Mouse (Mus musculus) liver, embryonic 14.5 days (tissue): Measurements from ENCODE around the gene Asgr2. TPM values are rescaled to one million over a fixed set of nuclear protein-coding genes. Genes with fewer than 3 reads are reported as not detected.
"Not testable (repeated sequence)": the region's sequence is repeated elsewhere in the genome, so short reads cannot be mapped to it uniquely, and the experiment has no call there.

ENCODE experiments used
- ATAC-seq: fragments of 200-750 bp; cut with Nextera tagmentation; 2 replicates; pipeline ENCODE4 v1.8.0; 2017; ENCODE audit warnings: moderate number of reproducible peaks, mild to moderate bottlenecking, moderate library complexity; ENCODE audit not compliant: insufficient read depth
- DNase-seq, 3 experiments: peaks; one replicate each; pipeline ENCODE4 v3.0.0-alpha.2; 2012 to 2013; ENCODE audit warnings: low read depth in 3 of 3, low spot score in 3 of 3
- H3K27ac ChIP-seq: fragments of 300-500 bp; sonication (generic); 2 replicates; pipeline ENCODE4 v1.5.1; 2014; ENCODE audit warnings: moderate library complexity, mild to moderate bottlenecking, control low read depth, inconsistent platforms
- H3K27me3 ChIP-seq: fragments of 300-500 bp; sonication (generic); 2 replicates; pipeline ENCODE4 v1.6.1; 2014; ENCODE audit warnings: mild to moderate bottlenecking, low read length, moderate library complexity; ENCODE audit not compliant: control insufficient read depth, insufficient read depth
- H3K36me3 ChIP-seq: fragments of 300-500 bp; sonication (generic); replicated peaks from 2 replicates; pipeline ENCODE4 v1.6.1; 2014; ENCODE audit warnings: low read depth; ENCODE audit not compliant: control insufficient read depth, insufficient read depth
- H3K4me1 ChIP-seq, 2 experiments: fragments of 200-500 bp in 1 of 2; fragments of 300-500 bp in 1 of 2; sonication (generic) in 1 of 2; replicated peaks; 2 replicates each; pipeline ENCODE4 v1.6.1; 2012 to 2014; ENCODE audit warnings: antibody characterized with exemption in 1 of 2, inconsistent platforms in 1 of 2, low read length in 1 of 2; ENCODE audit not compliant: control insufficient read depth in 2 of 2, insufficient read depth in 2 of 2
- H3K4me2 ChIP-seq: fragments of 300-500 bp; sonication (generic); 2 replicates; pipeline ENCODE4 v1.6.1; 2014; ENCODE audit warnings: low read depth, mild to moderate bottlenecking, control low read depth, moderate library complexity
- H3K4me3 ChIP-seq, 2 experiments: fragments of 200-500 bp in 1 of 2; fragments of 300-500 bp in 1 of 2; sonication (generic) in 1 of 2; 2 replicates each; pipeline ENCODE4 v1.5.1; 2012 to 2014; ENCODE audit warnings: low read depth in 2 of 2, low read length in 2 of 2, mild to moderate bottlenecking in 2 of 2, control low read depth in 1 of 2, inconsistent platforms in 1 of 2, moderate library complexity in 1 of 2; ENCODE audit not compliant: insufficient read depth in 1 of 2
- H3K9ac ChIP-seq: fragments of 300-500 bp; sonication (generic); replicated peaks from 2 replicates; pipeline ENCODE4 v1.6.1; 2014; ENCODE audit warnings: mild to moderate bottlenecking, control low read depth, moderate library complexity
- H3K9me3 ChIP-seq: fragments of 300-500 bp; sonication (generic); 2 replicates; pipeline ENCODE4 v1.6.1; 2016; ENCODE audit warnings: low read length, mixed read lengths; ENCODE audit not compliant: control insufficient read depth
- CTCF ChIP-seq: IDR thresholded peaks from 2 replicates; pipeline ENCODE4 v1.5.1; 2016; ENCODE audit warnings: antibody characterized with exemption, low read depth, control low read depth
- EP300 ChIP-seq: IDR thresholded peaks from 2 replicates; pipeline ENCODE4 v1.6.1; 2016; ENCODE audit warnings: antibody characterized with exemption, low read depth
- WGBS: fragments of 180-500 bp; shearing (Covaris S2); extraction: QIAGEN DNeasy Blood & Tissue Kit; methylation state at CpG from one replicate; pipeline ENCODE4 v1.1.7; 2014; ENCODE audit not compliant: insufficient replicate concordance; 5-methylcytosine and 5-hydroxymethylcytosine counted together
- polyA plus RNA-seq, 2 experiments: library from polyadenylated mRNA; depleted of rRNA in 1 of 2; stranded (reverse) in 1 of 2; unstranded in 1 of 2; fragments of >200 nt; fragmentation: Nextera tagmentation in 1 of 2; extraction: Ambion mirVana in 1 of 2; gene quantifications; 2 replicates each; pipeline versions ENCODE4 v1.2.1 to v1.2.3; 2012 to 2014

Asgr2 gene
- polyA plus RNA-seq, 2 experiments, result 9.0 to 11.5 TPM

- H3K27ac ChIP-seq, result no peak within 1 kb of the TSS
- H3K4me2 ChIP-seq, result no peak within 1 kb of the TSS
- no peak for DNase-seq
- no peaks in the 10 kb centered on the region for H3K9me3 ChIP-seq
- no peak for ATAC-seq
- no peak within 1 kb of the TSS for H3K9ac ChIP-seq
- H3K4me1 ChIP-seq, result 0 out of 4 replicates have a peak, but pooled peaks cover 0 to 2% of the 10 kb centered on the region in 2 experiments
- H3K4me3 ChIP-seq, result no peak within 1 kb of the TSS
- 16% methylated on average over 9 of the region's 9 CpGs for WGBS
- H3K27me3 ChIP-seq, result no peaks in the 10 kb centered on the region
- no peaks in the 10 kb centered on the region for H3K36me3 ChIP-seq
- no peak for TF ChIP-seq EP300
- no peak for TF ChIP-seq CTCF
Measured at GRCm38 (mm10) chr11:70129926-70130379, 37.5 kb downstream of the Asgr2 start, which contains the start of gene Mgl2. Gene Mgl2, plus strand, starts transcription at chr11:70130329.

GRCm38 (mm10) chr11:70135001-70135400 is 42.6 kb downstream of the Asgr2 start:
- whole genome bisulfite sequencing, result 44% methylated on average over 3 of the region's 3 CpGs
- not testable (repeated sequence) for H3K4me2 ChIP-seq, H3K4me3 ChIP-seq, H3K4me1 ChIP-seq, ATAC-seq, DNase-seq, H3K27me3 ChIP-seq, H3K36me3 ChIP-seq, H3K27ac ChIP-seq, H3K9ac ChIP-seq, H3K9me3 ChIP-seq

- not testable (repeated sequence) for H3K9me3 ChIP-seq, H3K4me3 ChIP-seq, ATAC-seq, H3K4me2 ChIP-seq, H3K4me1 ChIP-seq, H3K27me3 ChIP-seq, H3K36me3 ChIP-seq, H3K9ac ChIP-seq, DNase-seq, H3K27ac ChIP-seq
- WGBS, result 76% methylated on average over 8 of the region's 8 CpGs
Measured at GRCm38 (mm10) chr11:70135925-70136324, 43.5 kb downstream of the Asgr2 start.

GRCm38 (mm10) chr11:70139171-70139570 is 46.7 kb downstream of the Asgr2 start:
- no peak for DNase-seq
- Histone ChIP-seq H3K9ac (no peak overlapping the region), H3K9me3 (no peaks in the 10 kb centered on the region), H3K36me3 (no peaks in the 10 kb centered on the region), H3K27ac (no peak overlapping the region), H3K4me1 (0 out of 4 replicates have a peak, but pooled peaks cover 0 to 2% of the 10 kb centered on the region in 2 experiments), H3K4me2 (no peak overlapping the region), H3K4me3 (no peak overlapping the region), H3K27me3 (no peaks in the 10 kb centered on the region)
- 65% methylated on average over 10 of the region's 10 CpGs for WGBS
- TF ChIP-seq EP300, result no peak
- no peak for TF ChIP-seq CTCF
- ATAC-seq, result no peak

GRCm38 (mm10) chr11:70151072-70151471 is 58.6 kb downstream of the Asgr2 start:
- H3K36me3 ChIP-seq, result no peaks in the 10 kb centered on the region
- H3K9me3 ChIP-seq, result no peaks in the 10 kb centered on the region
- no peak overlapping the region for H3K4me3 ChIP-seq
- H3K27ac ChIP-seq, result no peak overlapping the region
- no peak for TF ChIP-seq EP300
- TF ChIP-seq CTCF, result peak; percentile 21; the same call in 1 of the 2 replicates
- DNase-seq (no peak), ATAC-seq (no peak)
- 46% methylated on average over 3 of the region's 3 CpGs for WGBS
- H3K4me1 ChIP-seq, result no peaks in the 10 kb centered on the region
- H3K27me3 ChIP-seq, result no peaks in the 10 kb centered on the region
- no peak overlapping the region for H3K4me2 ChIP-seq
- H3K9ac ChIP-seq, result no peak overlapping the region

Other genes starting within 250 kb of the Asgr2 start
- gene Plscr3, start 246.3 kb upstream of the Asgr2 start, polyA plus RNA-seq (2012; rRNA removed), result 18.0 and 20.0 TPM in 2 replicates
- gene Plscr3, start 246.3 kb upstream of the Asgr2 start, polyA plus RNA-seq (2014; fragmentation: Nextera tagmentation; extraction: Ambion mirVana), result 22.8 and 25.0 TPM in 2 replicates
- 1.2 TPM in 2 replicates for gene Tnk1, start 233.9 kb upstream of the Asgr2 start, polyA plus RNA-seq (2012; rRNA removed)
- gene Tnk1, start 233.9 kb upstream of the Asgr2 start, polyA plus RNA-seq (2014; fragmentation: Nextera tagmentation; extraction: Ambion mirVana), result 0.43 and 0.80 TPM in 2 replicates
- not detected in 2 replicates for gene Tmem95, start 214.6 kb upstream of the Asgr2 start, polyA plus RNA-seq (2012; rRNA removed)
- gene Tmem95, start 214.6 kb upstream of the Asgr2 start, polyA plus RNA-seq (2014; fragmentation: Nextera tagmentation; extraction: Ambion mirVana), result not detected in 2 replicates
- gene Kctd11, start 211.2 kb upstream of the Asgr2 start, polyA plus RNA-seq (2012; rRNA removed), result 0.93 TPM in 2 replicates
- 0.53 and 1.00 TPM in 2 replicates for gene Kctd11, start 211.2 kb upstream of the Asgr2 start, polyA plus RNA-seq (2014; fragmentation: Nextera tagmentation; extraction: Ambion mirVana)
- 2.7 and 2.8 TPM in 2 replicates for gene Acap1, start 197.1 kb upstream of the Asgr2 start, polyA plus RNA-seq (2012; rRNA removed)
- 2.9 and 3.3 TPM in 2 replicates for gene Acap1, start 197.1 kb upstream of the Asgr2 start, polyA plus RNA-seq (2014; fragmentation: Nextera tagmentation; extraction: Ambion mirVana)
- 0.40 and 0.48 TPM in 2 replicates for gene 2810408A11Rik, start 191.7 kb upstream of the Asgr2 start, polyA plus RNA-seq (2012; rRNA removed)
- gene 2810408A11Rik, start 191.7 kb upstream of the Asgr2 start, polyA plus RNA-seq (2014; fragmentation: Nextera tagmentation; extraction: Ambion mirVana), result 0.93 and 1.7 TPM in 2 replicates
- gene Neurl4, start 191.6 kb upstream of the Asgr2 start, polyA plus RNA-seq (2012; rRNA removed), result 13.1 and 20.5 TPM in 2 replicates
- gene Neurl4, start 191.6 kb upstream of the Asgr2 start, polyA plus RNA-seq (2014; fragmentation: Nextera tagmentation; extraction: Ambion mirVana), result 2.5 and 3.4 TPM in 2 replicates
- 79.5 and 93.1 TPM in 2 replicates for gene Gps2, start 178.8 kb upstream of the Asgr2 start, polyA plus RNA-seq (2012; rRNA removed)
- gene Gps2, start 178.8 kb upstream of the Asgr2 start, polyA plus RNA-seq (2014; fragmentation: Nextera tagmentation; extraction: Ambion mirVana), result 82.7 and 91.2 TPM in 2 replicates
- 652 and 846 TPM in 2 replicates for gene Eif5a, start 170.7 kb upstream of the Asgr2 start, polyA plus RNA-seq (2012; rRNA removed)
- gene Eif5a, start 170.7 kb upstream of the Asgr2 start, polyA plus RNA-seq (2014; fragmentation: Nextera tagmentation; extraction: Ambion mirVana), result 1,316 and 1,415 TPM in 2 replicates
- 0.57 and 0.58 TPM in 2 replicates for gene Ybx2, start 156.8 kb upstream of the Asgr2 start, polyA plus RNA-seq (2012; rRNA removed)
- 0.23 TPM in 1 of 2 replicates, not detected in the other for gene Ybx2, start 156.8 kb upstream of the Asgr2 start, polyA plus RNA-seq (2014; fragmentation: Nextera tagmentation; extraction: Ambion mirVana)
- 17.0 and 17.4 TPM in 2 replicates for gene Slc2a4, start 144.5 kb upstream of the Asgr2 start, polyA plus RNA-seq (2012; rRNA removed)
- 12.6 and 14.0 TPM in 2 replicates for gene Slc2a4, start 144.5 kb upstream of the Asgr2 start, polyA plus RNA-seq (2014; fragmentation: Nextera tagmentation; extraction: Ambion mirVana)
- 2.0 and 4.0 TPM in 2 replicates for gene Cldn7, start 127.9 kb upstream of the Asgr2 start, polyA plus RNA-seq (2012; rRNA removed)
- gene Cldn7, start 127.9 kb upstream of the Asgr2 start, polyA plus RNA-seq (2014; fragmentation: Nextera tagmentation; extraction: Ambion mirVana), result 2.2 TPM in 2 replicates
- gene Ctdnep1, start 111.5 kb upstream of the Asgr2 start, polyA plus RNA-seq (2012; rRNA removed), result 23.6 and 32.3 TPM in 2 replicates
- gene Ctdnep1, start 111.5 kb upstream of the Asgr2 start, polyA plus RNA-seq (2014; fragmentation: Nextera tagmentation; extraction: Ambion mirVana), result 9.7 and 10.7 TPM in 2 replicates
- 44.0 and 46.1 TPM in 2 replicates for gene Elp5, start 110.1 kb upstream of the Asgr2 start, polyA plus RNA-seq (2012; rRNA removed)
- 70.2 and 74.0 TPM in 2 replicates for gene Elp5, start 110.1 kb upstream of the Asgr2 start, polyA plus RNA-seq (2014; fragmentation: Nextera tagmentation; extraction: Ambion mirVana)
- gene Gabarap, start 101.5 kb upstream of the Asgr2 start, polyA plus RNA-seq (2012; rRNA removed), result 134 and 140 TPM in 2 replicates
- 296 and 300 TPM in 2 replicates for gene Gabarap, start 101.5 kb upstream of the Asgr2 start, polyA plus RNA-seq (2014; fragmentation: Nextera tagmentation; extraction: Ambion mirVana)
- 10.8 and 14.8 TPM in 2 replicates for gene Phf23, start 96.9 kb upstream of the Asgr2 start, polyA plus RNA-seq (2012; rRNA removed)
- gene Phf23, start 96.9 kb upstream of the Asgr2 start, polyA plus RNA-seq (2014; fragmentation: Nextera tagmentation; extraction: Ambion mirVana), result 11.9 and 12.1 TPM in 2 replicates
- gene Dvl2, start 92.0 kb upstream of the Asgr2 start, polyA plus RNA-seq (2012; rRNA removed), result 4.2 and 4.6 TPM in 2 replicates
- gene Dvl2, start 92.0 kb upstream of the Asgr2 start, polyA plus RNA-seq (2014; fragmentation: Nextera tagmentation; extraction: Ambion mirVana), result 3.4 and 4.2 TPM in 2 replicates
- 27.8 and 40.6 TPM in 2 replicates for gene Acadvl, start 77.2 kb upstream of the Asgr2 start, polyA plus RNA-seq (2012; rRNA removed)
- 84.1 and 98.1 TPM in 2 replicates for gene Acadvl, start 77.2 kb upstream of the Asgr2 start, polyA plus RNA-seq (2014; fragmentation: Nextera tagmentation; extraction: Ambion mirVana)
- gene Dlg4, start 75.7 kb upstream of the Asgr2 start, polyA plus RNA-seq (2012; rRNA removed), result 1.5 and 1.9 TPM in 2 replicates
- gene Dlg4, start 75.7 kb upstream of the Asgr2 start, polyA plus RNA-seq (2014; fragmentation: Nextera tagmentation; extraction: Ambion mirVana), result 0.33 and 0.54 TPM in 2 replicates
- 1.3 TPM in 2 replicates for gene Asgr1, start 38.6 kb upstream of the Asgr2 start, polyA plus RNA-seq (2012; rRNA removed)
- gene Asgr1, start 38.6 kb upstream of the Asgr2 start, polyA plus RNA-seq (2014; fragmentation: Nextera tagmentation; extraction: Ambion mirVana), result 2.6 and 4.1 TPM in 2 replicates
- gene Mgl2, start 37.7 kb downstream of the Asgr2 start, polyA plus RNA-seq (2012; rRNA removed), result 1.1 and 1.2 TPM in 2 replicates
- gene Mgl2, start 37.7 kb downstream of the Asgr2 start, polyA plus RNA-seq (2014; fragmentation: Nextera tagmentation; extraction: Ambion mirVana), result 1.9 and 2.2 TPM in 2 replicates
- 0.25 and 0.34 TPM in 2 replicates for gene Clec10a, start 63.6 kb downstream of the Asgr2 start, polyA plus RNA-seq (2012; rRNA removed)
- gene Clec10a, start 63.6 kb downstream of the Asgr2 start, polyA plus RNA-seq (2014; fragmentation: Nextera tagmentation; extraction: Ambion mirVana), result 0.16 and 0.76 TPM in 2 replicates
- 0.52 and 0.79 TPM in 2 replicates for gene Slc16a11, start 120.1 kb downstream of the Asgr2 start, polyA plus RNA-seq (2012; rRNA removed)
- 0.47 TPM in 2 replicates for gene Slc16a11, start 120.1 kb downstream of the Asgr2 start, polyA plus RNA-seq (2014; fragmentation: Nextera tagmentation; extraction: Ambion mirVana)
- 2.9 and 3.2 TPM in 2 replicates for gene Slc16a13, start 128.4 kb downstream of the Asgr2 start, polyA plus RNA-seq (2012; rRNA removed)
- gene Slc16a13, start 128.4 kb downstream of the Asgr2 start, polyA plus RNA-seq (2014; fragmentation: Nextera tagmentation; extraction: Ambion mirVana), result 3.8 and 4.4 TPM in 2 replicates
- 1.0 TPM in 2 replicates for gene Bcl6b, start 137.2 kb downstream of the Asgr2 start, polyA plus RNA-seq (2012; rRNA removed)
- gene Bcl6b, start 137.2 kb downstream of the Asgr2 start, polyA plus RNA-seq (2014; fragmentation: Nextera tagmentation; extraction: Ambion mirVana), result 1.0 and 2.5 TPM in 2 replicates
- 53.3 and 56.1 TPM in 2 replicates for gene 0610010K14Rik, start 145.3 kb downstream of the Asgr2 start, polyA plus RNA-seq (2012; rRNA removed)
- gene 0610010K14Rik, start 145.3 kb downstream of the Asgr2 start, polyA plus RNA-seq (2014; fragmentation: Nextera tagmentation; extraction: Ambion mirVana), result 78.4 and 79.8 TPM in 2 replicates
- gene Gm21988, start 147.2 kb downstream of the Asgr2 start, polyA plus RNA-seq (2012; rRNA removed), result 4.5 and 4.8 TPM in 2 replicates
- 4.2 and 4.4 TPM in 2 replicates for gene Gm21988, start 147.2 kb downstream of the Asgr2 start, polyA plus RNA-seq (2014; fragmentation: Nextera tagmentation; extraction: Ambion mirVana)
- gene Rnasek, start 147.2 kb downstream of the Asgr2 start, polyA plus RNA-seq (2012; rRNA removed), result 29.9 and 41.0 TPM in 2 replicates
- 124 and 143 TPM in 2 replicates for gene Rnasek, start 147.2 kb downstream of the Asgr2 start, polyA plus RNA-seq (2014; fragmentation: Nextera tagmentation; extraction: Ambion mirVana)
- 9.9 and 11.2 TPM in 2 replicates for gene Alox12, start 162.7 kb downstream of the Asgr2 start, polyA plus RNA-seq (2012; rRNA removed)
- gene Alox12, start 162.7 kb downstream of the Asgr2 start, polyA plus RNA-seq (2014; fragmentation: Nextera tagmentation; extraction: Ambion mirVana), result 13.6 and 16.9 TPM in 2 replicates
- gene Alox12e, start 230.0 kb downstream of the Asgr2 start, polyA plus RNA-seq (2012; rRNA removed), result 0.05 and 0.06 TPM in 2 replicates
- 0.10 TPM in 1 of 2 replicates, not detected in the other for gene Alox12e, start 230.0 kb downstream of the Asgr2 start, polyA plus RNA-seq (2014; fragmentation: Nextera tagmentation; extraction: Ambion mirVana)